Mouse (Mus musculus): ENCODE results near the gene Jarid2.

DNA sequence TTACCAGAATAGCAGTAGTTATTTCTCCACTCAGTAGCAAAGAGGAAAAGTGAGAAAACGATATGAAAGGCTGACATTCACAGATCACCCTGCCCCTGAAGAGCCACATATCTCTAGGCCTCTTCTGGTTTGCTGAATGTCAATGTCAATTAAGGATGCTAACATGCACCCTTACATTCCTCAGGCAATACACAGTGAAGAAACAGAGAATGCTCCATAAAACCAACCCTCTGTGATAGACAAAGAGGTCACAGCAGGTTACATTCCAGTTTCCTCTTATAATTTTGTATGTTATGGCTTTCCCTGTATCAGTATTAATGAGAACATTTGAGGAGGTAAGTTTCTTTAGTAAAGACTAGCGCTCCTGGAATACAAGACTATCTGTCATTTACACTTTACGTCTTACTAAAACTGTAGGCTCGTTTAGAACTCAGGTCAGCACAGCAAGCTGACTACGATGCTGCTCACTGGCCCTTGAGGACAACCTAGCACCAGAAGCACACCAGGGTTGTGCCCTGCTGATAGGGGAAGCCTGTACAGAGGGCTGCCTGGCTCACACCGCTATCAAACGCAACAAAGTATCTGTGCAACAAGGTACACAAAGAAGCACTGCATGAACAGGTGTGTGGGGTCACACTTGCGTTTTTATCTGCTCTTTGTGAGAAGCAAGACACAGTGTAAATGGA is 224.4 kb downstream of the Jarid2 start:
- TF ChIP-seq EP300 (IDR thresholded peaks at IDR 0.05) (no peak), CTCF (IDR thresholded peaks at IDR 0.05) (no peak)

Data from lung, postnatal 0 days (tissue).